Mouse (Mus musculus) ovary, postnatal 36 days (tissue): ENCODE data around the gene Nav3.
A peak's percentile ranks its signal among the peaks of the same experiment; 100 is the strongest.

Experiments used
- DNase-seq: peaks from one replicate; pipeline ENCODE4 v3.0.0; 2022; ENCODE audit warnings: low spot score, mixed read lengths

The Nav3 gene

GRCm38 (mm10) chr10:110192026-110192805, 263.8 kb downstream of the Nav3 start:
- DNase-seq: no peak

- no peak for DNase-seq
These were observed 269.8 kb downstream of the Nav3 start for GRCm38 (mm10) chr10:110186242-110186641.

- DNase-seq: no peak
These were observed 280.1 kb downstream of the Nav3 start for GRCm38 (mm10) chr10:110175874-110176273.

GRCm38 (mm10) chr10:110169416-110169815, 286.6 kb downstream of the Nav3 start:
- DNase-seq: no peak

GRCm38 (mm10) chr10:110168892-110169291, 287.1 kb downstream of the Nav3 start:
- DNase-seq: no peak

- DNase-seq: no peak
These were observed 293.4 kb downstream of the Nav3 start for GRCm38 (mm10) chr10:110162596-110162995.

GRCm38 (mm10) chr10:110160894-110161293, 295.1 kb downstream of the Nav3 start:
- no peak for DNase-seq

- DNase-seq: no peak
These were observed 296.5 kb downstream of the Nav3 start for GRCm38 (mm10) chr10:110159548-110159947.

GRCm38 (mm10) chr10:110158122-110158521, 297.9 kb downstream of the Nav3 start:
- no peak for DNase-seq

GRCm38 (mm10) chr10:110156412-110156811, 299.6 kb downstream of the Nav3 start:
- DNase-seq: no peak

- DNase-seq: no peak
These were observed 300.5 kb downstream of the Nav3 start for GRCm38 (mm10) chr10:110155494-110155893.

GRCm38 (mm10) chr10:110154873-110155237, 301.1 kb downstream of the Nav3 start:
- DNase-seq: no peak

- DNase-seq: no peak
These were observed 301.8 kb downstream of the Nav3 start for GRCm38 (mm10) chr10:110154001-110154872.

- DNase-seq: no peak
These were observed 335.4 kb downstream of the Nav3 start for GRCm38 (mm10) chr10:110120572-110120971.

- DNase-seq: no peak
These were observed 338.7 kb downstream of the Nav3 start for GRCm38 (mm10) chr10:110117341-110117740.

- no peak for DNase-seq
These were observed 343.1 kb downstream of the Nav3 start for GRCm38 (mm10) chr10:110112669-110113458.

- no peak for DNase-seq
These were observed 352.7 kb downstream of the Nav3 start for GRCm38 (mm10) chr10:110103255-110103654.

- DNase-seq: peak; percentile 4
These were observed 353.8 kb downstream of the Nav3 start for GRCm38 (mm10) chr10:110102231-110102630.

- DNase-seq: no peak
These were observed 361.6 kb downstream of the Nav3 start for GRCm38 (mm10) chr10:110094433-110094832.

GRCm38 (mm10) chr10:110088444-110089061, 367.5 kb downstream of the Nav3 start:
- DNase-seq: no peak

- no peak for DNase-seq
These were observed 370.1 kb downstream of the Nav3 start for GRCm38 (mm10) chr10:110085903-110086302.

GRCm38 (mm10) chr10:110085156-110085555, 370.8 kb downstream of the Nav3 start:
- peak; percentile 53 for DNase-seq
